Mouse (Mus musculus): ENCODE measurements around the gene Ifih1. TPM values are rescaled to one million over a fixed set of nuclear protein-coding genes. Genes with fewer than 3 reads are reported as not detected.

Ifih1 gene
- total RNA-seq (2021) = 1 to 10 TPM; 4.2 to 4.8 TPM
- long read RNA-seq, experiment 1, full-length matches to known transcripts = 5 of 5 reads
- long read RNA-seq, experiment 1, partial matches to known transcripts = 0 of 5 reads
- long read RNA-seq, experiment 1, other reads (novel, unspliced or antisense) = 0 of 5 reads
- long read RNA-seq, experiment 2, full-length matches to known transcripts = 2 of 2 reads
- long read RNA-seq, experiment 2, partial matches to known transcripts = 0 of 2 reads
- long read RNA-seq, experiment 2, other reads (novel, unspliced or antisense) = 0 of 2 reads

GRCm38 (mm10) chr2:62646014-62646645 is at the start of gene Ifih1:
Gene Ifih1, minus strand, starts transcription at chr2:62646255.
- peak; percentile 60 to 69 for DNase-seq
- intact Hi-C loops (cut with DNase I) = no loop called here

DNA sequence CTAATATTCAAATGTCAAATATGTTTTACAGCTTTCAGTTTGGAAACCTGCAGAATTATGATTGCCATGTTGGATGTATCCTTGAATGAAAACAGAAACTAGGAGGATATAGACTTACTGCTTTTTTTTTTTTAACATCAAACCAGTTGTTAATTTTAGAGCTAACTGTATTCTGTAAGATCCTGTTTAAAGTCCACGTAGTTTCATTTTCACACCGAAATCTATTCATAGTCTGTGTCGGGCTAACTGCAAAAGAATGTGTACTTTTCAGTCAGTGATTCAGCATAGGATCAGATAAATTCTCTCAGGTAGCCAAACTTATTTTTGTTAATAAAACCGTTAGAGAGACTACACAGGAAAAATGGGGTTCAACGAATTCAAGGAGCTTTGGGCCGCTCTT is 39.9 kb upstream of the Ifih1 start:
- intact Hi-C loops (cut with DNase I) = no loop called here
- no peak for DNase-seq

DNA sequence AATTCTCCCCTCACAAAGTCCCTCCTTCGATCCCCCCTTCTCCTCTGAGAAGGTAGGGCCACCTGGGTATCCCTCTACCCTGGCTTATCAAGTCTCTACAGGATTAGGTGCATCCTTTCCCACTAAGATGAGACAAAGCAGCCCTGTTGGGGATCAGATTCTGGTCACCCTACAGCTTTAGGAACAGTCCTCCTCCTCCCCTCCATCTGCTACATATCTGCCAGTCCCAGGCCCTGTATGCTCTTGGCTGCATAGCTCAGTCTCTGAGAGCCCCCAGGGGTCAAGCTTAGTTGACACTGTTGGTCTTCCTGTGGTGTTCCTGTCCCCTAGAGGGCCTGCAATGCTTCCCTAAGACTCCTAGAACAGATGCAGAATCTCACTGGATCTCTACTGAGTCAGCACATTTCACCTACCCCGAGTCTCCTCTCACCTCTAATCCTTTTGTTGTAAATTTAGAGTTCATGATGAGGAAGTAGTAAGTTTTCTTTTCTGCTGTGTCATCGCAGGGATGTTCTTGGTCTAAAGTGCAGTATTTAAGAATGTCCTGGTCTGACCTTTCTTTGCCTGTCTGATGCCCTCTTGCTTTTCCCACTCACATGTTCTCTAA is 39.0 kb upstream of the Ifih1 start:
- intact Hi-C loops (cut with DNase I) = no loop called here
- DNase-seq = no peak

- DNase-seq = peak; percentile 23 to 40
- intact Hi-C loops (cut with DNase I) = no loop called here
These were observed 35.6 kb upstream of the Ifih1 start for GRCm38 (mm10) chr2:62681667-62682066.

- intact Hi-C loops (cut with DNase I) = no loop called here
- no peak for DNase-seq
These were observed 26.7 kb upstream of the Ifih1 start for GRCm38 (mm10) chr2:62672788-62673187.

GRCm38 (mm10) chr2:62670767-62671166 is 24.7 kb upstream of the Ifih1 start:
- DNase-seq = no peak
- intact Hi-C loops (cut with DNase I) = no loop called here

GRCm38 (mm10) chr2:62670301-62670700 is 24.2 kb upstream of the Ifih1 start:
- no peak for DNase-seq
- intact Hi-C loops (cut with DNase I) = no loop called here

DNA sequence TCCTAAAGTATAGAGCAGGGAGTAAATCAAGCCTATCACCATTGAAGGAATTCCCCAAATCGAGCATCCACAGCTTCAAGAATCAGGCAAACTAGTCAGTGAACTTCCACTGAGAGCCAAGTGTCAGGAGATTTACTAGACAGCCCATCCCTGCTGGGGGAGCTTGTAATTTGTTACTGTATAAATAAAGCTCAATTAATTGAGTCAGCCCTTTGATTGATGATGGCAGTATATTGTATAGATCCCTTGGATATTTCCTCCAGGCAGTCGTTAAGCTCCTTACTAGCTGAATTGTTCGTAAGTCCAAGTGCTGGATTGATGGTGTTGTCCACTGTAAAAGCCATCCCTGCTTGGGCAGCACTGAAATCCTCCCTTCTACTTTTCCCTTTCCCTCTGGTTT is 23.8 kb upstream of the Ifih1 start:
- intact Hi-C loops (cut with DNase I) = no loop called here
- no peak for DNase-seq

- intact Hi-C loops (cut with DNase I) = no loop called here
- no peak for DNase-seq
These were observed 19.5 kb upstream of the Ifih1 start for GRCm38 (mm10) chr2:62665536-62665935.

GRCm38 (mm10) chr2:62664839-62665238 is 18.8 kb upstream of the Ifih1 start:
- no peak for DNase-seq
- intact Hi-C loops (cut with DNase I) = no loop called here

DNA sequence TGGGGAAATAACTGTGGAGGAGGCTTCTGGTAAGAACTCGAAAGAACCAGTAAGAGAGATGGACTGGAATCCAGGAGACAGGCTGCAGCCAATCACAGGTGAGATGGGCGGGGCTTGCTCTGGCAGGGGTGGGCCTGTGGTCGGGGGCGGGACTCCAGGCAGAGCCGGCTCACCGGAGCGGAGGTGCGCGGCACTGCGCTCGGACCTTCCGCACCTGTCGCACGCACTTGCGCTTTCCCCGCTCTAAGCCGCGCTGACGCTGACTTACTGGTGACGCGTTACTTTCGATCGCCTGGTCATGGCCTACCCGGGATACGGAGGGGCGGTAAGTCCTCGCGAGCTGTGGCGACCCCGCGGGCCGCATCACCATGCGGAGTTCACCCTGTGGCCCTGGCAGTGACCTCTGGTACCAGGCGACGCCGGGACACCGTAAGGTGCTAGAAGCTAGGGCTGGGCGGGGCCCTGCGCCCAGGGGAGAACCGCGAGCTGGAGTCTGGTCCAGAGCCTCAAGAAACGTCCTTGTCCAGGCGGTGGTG is 18.1 kb upstream of the Ifih1 start, which contains the start of gene Gca:
Gene Gca (plus strand): TSS at position 151 of the 536 bp plus-strand sequence.
- peak; percentile 76 to 81 for DNase-seq
- intact Hi-C loops (cut with DNase I) = no loop called here

- DNase-seq = no peak
- intact Hi-C loops (cut with DNase I) = no loop called here
These were observed 16.5 kb upstream of the Ifih1 start for GRCm38 (mm10) chr2:62662560-62662959.

DNA sequence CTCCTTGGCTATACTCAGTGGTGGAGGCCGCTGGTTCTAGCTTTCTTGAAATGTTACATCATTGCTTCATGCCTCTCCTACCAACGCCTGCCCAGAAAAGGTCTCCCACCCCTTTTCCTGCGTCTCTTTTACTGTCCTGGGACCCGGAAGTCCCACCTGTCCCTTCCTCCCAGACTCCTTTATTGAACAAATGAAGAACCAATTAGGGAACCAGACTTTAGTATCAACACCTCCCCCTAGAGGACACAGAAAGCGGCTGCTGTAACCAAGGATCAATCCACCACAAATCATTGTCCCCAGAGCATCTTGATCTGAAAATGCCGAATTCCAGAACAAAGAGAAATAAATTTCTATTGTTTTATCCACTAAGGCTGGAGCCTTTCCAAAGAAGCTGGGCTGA is 14.5 kb upstream of the Ifih1 start:
- intact Hi-C loops (cut with DNase I) = no loop called here
- no peak for DNase-seq

DNA sequence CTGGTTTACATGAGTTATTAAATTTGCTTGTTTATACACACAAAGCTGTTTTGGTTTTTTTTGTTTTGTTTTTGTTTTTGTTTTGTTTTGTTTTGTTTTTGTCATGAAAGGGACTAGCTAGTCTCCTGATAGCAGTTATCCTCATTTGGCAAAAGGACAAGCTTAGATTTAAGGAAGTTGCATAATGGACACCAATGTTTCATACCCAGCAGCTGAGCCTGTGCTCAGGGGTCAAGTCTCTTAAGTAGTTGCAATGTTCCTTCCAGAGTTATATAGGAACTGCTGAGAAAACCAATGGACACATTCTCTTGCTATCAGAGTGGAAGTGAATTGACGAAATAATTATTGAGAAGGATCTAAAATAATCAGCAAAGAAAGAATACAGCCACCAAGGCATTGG is 10.0 kb upstream of the Ifih1 start:
- intact Hi-C loops (cut with DNase I) = no loop called here
- DNase-seq = no peak

GRCm38 (mm10) chr2:62654519-62655338 is 8.7 kb upstream of the Ifih1 start:
- intact Hi-C loops (cut with DNase I) = no loop called here
- DNase-seq = peak; percentile 45 to 61

DNA sequence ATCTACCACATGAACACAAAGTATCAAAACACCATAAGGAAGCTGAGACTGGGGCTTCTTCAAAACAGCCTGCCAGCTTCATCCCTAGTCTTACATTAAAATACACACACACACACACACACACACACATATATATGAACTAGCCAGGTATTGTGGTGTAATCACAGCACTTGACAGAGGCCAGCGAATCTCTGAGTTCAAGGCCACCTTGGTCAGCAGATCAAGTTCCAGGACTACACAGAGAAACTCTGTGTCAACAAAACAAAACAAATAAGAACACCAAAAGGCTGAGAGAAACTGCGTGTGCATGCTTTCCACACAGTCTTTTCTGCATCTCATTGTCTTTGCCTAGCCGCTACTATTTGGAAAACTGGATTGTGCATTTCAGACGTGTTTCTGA is 6.4 kb upstream of the Ifih1 start:
- intact Hi-C loops (cut with DNase I) = no loop called here
- no peak for DNase-seq

DNA sequence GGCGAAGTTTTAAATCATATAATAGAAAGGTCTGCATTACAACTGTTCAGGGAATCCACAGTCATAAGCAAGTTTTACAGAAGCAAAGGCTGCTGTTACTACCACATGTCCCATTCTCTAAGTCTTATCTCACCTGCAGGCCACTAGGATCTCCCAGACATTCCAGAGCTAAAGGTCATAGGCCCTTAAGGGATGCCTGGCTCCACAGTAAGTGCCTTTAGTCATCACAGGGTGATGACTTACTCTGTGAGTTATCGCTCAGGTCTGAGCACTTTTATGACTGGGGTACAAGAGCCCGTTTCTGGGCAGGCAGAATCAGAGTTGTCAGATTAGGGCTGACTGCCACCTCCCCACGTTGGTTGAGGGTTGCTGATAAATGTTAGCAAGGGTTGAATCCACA is 5.8 kb upstream of the Ifih1 start:
- intact Hi-C loops (cut with DNase I) = no loop called here
- DNase-seq = no peak

DNA sequence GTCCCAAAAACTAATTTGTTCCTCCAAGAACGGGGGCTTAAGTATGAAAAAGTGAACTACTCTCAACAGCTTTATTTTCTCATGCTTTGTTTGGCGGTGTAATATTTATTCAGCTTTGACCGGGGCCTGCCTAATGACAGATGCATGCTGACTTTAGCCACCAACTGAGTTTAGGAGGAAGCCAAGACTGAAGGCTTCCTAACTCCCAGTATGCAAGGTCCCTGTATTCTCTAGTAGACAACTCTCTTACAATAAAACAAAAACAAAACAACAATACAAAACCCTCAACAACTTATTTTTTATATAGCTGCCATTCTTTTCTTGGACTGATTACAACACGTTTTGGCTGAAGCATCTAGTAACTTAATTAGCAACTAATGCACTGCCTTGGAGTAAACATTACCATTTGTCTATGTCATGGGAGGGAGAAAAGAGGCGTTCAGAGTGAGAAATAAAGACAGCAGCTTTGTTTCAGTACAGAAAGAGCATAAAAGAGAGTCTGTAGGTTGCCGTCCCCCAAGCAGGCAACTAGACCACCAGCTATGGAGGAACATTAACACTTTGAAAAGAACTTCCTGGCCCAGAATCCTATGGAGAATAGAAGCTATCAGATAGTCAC is 725 bp upstream of the Ifih1 start:
- peak in 1 of 2 experiments; percentile 28 for DNase-seq
- intact Hi-C loops (cut with DNase I) = no loop called here

DNA sequence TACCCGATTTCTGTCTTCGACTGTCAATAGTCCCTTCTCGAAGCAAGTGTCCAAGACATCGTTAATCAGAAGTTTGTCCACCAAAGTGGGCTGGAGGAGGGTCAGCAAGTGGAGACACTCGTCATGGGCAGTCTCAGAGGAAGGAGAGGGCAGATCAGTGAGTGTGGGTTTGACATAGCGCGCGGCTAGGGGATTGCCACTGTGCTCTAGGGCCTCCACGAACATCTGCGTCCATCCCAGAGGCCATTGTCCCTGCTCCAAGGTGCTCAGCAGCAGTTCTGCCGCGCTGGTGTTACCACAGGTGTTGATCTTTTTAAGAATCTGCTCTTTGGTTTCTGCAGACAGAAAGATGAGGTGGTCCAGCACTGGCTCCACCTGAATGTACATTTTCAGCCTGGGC is 580 bp downstream of the Ifih1 start:
- intact Hi-C loops (cut with DNase I) = no loop called here
- DNase-seq = peak; percentile 13 to 20

DNA sequence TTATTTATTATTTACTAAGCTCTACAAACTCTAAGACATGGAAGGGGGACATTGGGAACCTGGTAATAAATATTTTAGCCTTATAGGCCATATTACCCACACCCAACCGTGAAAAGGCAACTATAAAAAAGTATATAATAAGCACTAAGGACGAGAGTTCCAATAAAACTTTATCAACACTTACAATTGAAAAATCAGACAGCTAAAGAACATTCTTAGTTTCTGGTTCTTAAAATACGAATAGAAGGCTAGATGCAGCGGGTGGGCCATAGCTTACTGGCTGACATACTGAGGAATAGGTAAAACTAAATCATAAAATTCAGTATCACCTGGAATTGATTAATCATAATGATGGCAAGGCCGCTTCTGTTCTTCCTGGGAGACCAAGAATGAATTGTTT is 1.2 kb downstream of the Ifih1 start:
- DNase-seq = no peak
- intact Hi-C loops (cut with DNase I) = no loop called here

Measured in heart, postnatal 14 days (tissue).